Comparison of ENCODE assay signal across 8 mouse cellular contexts in the genomic region with DNA sequence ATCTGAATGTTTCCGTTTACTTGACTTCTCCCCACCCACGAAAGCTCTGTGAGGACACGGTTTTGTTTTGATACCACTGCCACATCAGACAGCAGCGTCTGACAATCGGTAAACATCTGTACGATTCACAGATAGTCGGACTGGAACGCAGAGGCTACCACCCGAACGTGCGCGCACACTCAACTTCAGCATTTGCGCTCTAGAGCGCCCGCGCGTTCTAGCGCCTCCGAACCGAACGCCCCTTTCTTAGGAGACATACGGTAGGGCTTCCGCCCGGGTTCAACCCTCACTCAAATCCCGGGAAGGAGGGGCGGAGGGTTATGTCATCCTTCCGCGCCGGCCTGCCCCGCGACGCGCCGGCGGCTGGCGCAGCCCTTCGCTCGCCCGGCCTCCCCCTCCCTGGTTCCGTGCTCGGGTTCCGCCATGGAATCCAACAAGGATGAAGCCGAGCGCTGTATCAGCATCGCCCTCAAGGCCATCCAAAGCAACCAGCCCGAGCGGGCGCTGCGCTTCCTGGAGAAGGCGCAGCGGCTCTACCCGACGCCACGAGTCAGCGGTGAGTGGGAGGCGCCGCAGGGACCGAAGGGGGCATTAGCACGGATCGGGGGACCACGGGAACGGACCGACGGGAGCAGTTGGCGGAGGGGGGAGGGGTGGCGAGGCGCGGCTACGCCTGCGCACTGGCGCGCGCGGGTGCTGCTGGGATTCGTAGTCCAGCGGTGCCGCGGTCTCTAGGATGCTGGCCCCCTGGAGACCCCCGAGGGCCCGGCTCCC. TPM values are rescaled to one million over a fixed set of nuclear protein-coding genes. Genes with fewer than 3 reads are reported as not detected.
DNase-seq lines count a peak whose midpoint lies in the region; ATAC-seq lines count a peak whose summit lies in the region.

TSS of gene Dnajb12 (plus strand) at position 302 of the 774 bp plus-strand sequence.

- under 1% methylated on average over 80 of the region's 80 CpGs for WGBS in hindbrain, embryonic 12.5 days

- H3K36me3 ChIP-seq in hindbrain, embryonic 12.5 days: 0 out of 2 replicates have a peak, but pooled peaks cover 2% of the 10 kb centered on the region

- peak within 1 kb of the TSS; percentile 99 for H3K27ac ChIP-seq in hindbrain, embryonic 12.5 days

- peak; percentile 94 for ATAC-seq in hindbrain, embryonic 12.5 days (ENCODE audit: low FRiP score)

- peak within 1 kb of the TSS; percentile 92 for H3K9ac ChIP-seq in hindbrain, embryonic 12.5 days

- no peaks in the 10 kb centered on the region for H3K27me3 ChIP-seq in hindbrain, embryonic 12.5 days

- peak; percentile 99 for DNase-seq in MN1 (ENCODE audit: low spot score)
- peak; percentile 96 for DNase-seq in cerebellum, adult 9-10 months
- peak; percentile 91 to 93 for DNase-seq in frontal cortex, postnatal 10 days (ENCODE audit: low spot score in 2 of 2)
- DNase-seq in layer of hippocampus, postnatal 14 days (ENCODE audit: low spot score in 2 of 2): peak; percentile 95 to 99
- DNase-seq in lung, postnatal 14 days: peak; percentile 93
- peak; percentile 89 for DNase-seq in retina, adult 2 months (ENCODE audit: low read depth, low spot score)
- DNase-seq in thymus, postnatal 36 days: peak; percentile 92 to 94

- peaks cover 16% of the 10 kb centered on the region for H3K4me1 ChIP-seq in hindbrain, embryonic 12.5 days

- no peaks in the 10 kb centered on the region for H3K9me3 ChIP-seq in hindbrain, embryonic 12.5 days (replicated peaks)

- H3K4me2 ChIP-seq in hindbrain, embryonic 12.5 days (replicated peaks): peak within 1 kb of the TSS; percentile 83

- peak within 1 kb of the TSS; percentile 57 for H3K4me3 ChIP-seq in hindbrain, embryonic 12.5 days

RNA-seq across cellular contexts. Expression of gene Dnajb12, which starts in this region (rescaled TPM):
- 23.8 and 24.7 TPM in 2 replicates for polyA plus RNA-seq in hindbrain, embryonic 12.5 days (2016; fragmentation: Nextera tagmentation; extraction: Ambion mirVana)
- 10 to 100 TPM; 48.0 to 50.1 TPM for total RNA-seq in layer of hippocampus, postnatal 14 days (2021)

Comparison
In these comparisons a context has a peak if more than half of its experiments do, and no peak if none do; other contexts are left out.
1. Peak in every context shown above with its lines: DNase-seq, ATAC-seq, H3K4me3 ChIP-seq and H3K27ac ChIP-seq.